Mouse (Mus musculus): ENCODE results near the gene Gm3285.

Gene Gm3285

DNA sequence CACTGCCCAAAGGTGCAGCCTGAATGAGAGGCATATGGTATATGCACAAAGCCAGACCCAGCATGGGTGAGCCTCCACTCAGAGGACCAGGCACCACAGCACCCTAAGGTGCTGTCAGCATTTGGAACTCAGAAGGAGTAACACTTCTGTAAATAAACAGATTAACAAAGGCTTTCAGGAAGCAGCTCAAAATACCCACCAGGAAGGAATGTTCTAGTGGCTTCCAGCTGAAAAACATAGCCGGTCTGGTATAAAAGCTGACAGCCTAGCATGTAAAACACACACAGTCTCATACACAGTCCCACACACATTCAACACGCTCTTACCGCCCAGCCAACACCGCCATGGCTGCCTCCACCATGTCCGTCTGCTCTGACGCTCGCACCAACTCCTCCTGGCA lies at the start of gene Gm3285:
Gm3285 (plus strand) TSS at position 301 of the 400 bp plus-strand sequence.
- DNase-seq (ENCODE audit: low spot score), result no peak

DNA sequence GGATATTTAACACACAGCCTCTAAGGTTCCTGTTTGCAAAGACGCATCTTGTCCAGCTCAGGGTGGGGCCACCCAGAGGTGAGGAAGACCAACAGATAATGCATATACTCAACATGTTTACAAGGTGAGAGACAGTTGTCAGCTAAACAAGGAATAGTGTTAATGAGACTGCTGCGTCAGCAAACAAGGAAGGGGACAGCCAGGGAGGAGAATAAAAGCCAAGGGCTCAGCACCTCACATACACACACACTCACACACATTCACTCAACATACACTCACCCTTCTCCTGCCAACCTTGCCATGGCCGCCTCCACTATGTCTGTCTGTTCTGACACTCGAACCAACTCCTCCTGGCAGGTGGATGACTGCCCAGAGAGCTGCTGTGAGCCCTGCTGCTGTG lies 47.4 kb upstream of the Gm3285 start, which contains the start of gene Gm2696:
Gm2696 (plus strand) TSS at position 301 of the 400 bp plus-strand sequence.
- no peak for DNase-seq (ENCODE audit: low spot score)

GRCm38 (mm10) chr10:77815514-77815913 lies 46.3 kb upstream of the Gm3285 start:
- no peak for DNase-seq (ENCODE audit: low spot score)

DNA sequence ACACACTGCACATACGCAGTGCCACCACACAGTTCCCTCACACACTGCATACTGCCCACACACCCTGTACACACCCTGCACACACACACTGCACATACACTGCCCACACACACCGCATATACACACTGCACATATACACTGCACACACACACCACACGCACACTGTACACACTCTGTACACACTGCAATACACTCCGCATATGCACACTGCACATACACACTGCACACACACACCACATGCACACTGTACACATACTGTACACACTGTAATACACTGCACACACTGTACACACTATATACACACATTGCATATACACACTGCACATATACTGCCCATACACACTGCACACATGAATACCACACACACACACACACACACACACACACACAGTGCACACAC lies 43.3 kb upstream of the Gm3285 start:
- no peak for DNase-seq (ENCODE audit: low spot score)

GRCm38 (mm10) chr10:77819203-77819602 lies 42.6 kb upstream of the Gm3285 start:
- no peak for DNase-seq (ENCODE audit: low spot score)

DNA sequence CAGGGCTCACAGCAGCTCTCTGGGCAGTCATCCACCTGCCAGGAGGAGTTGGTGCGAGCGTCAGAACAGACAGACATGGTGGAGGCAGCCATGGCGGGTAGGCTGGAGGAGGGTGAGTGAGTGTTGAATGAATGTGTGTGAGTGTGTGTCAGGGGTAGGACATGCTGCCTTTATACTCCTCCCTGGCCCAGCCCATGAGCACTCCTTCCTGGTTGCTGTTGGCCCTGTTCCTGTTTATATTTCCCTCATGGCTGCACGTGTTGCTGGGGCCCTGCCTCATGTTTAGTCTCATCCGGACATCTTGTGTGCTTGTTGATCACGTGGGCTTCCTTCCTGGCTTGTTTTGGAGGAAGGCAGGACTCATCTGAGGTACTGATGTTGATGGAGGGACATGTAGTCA lies 34.8 kb upstream of the Gm3285 start, which contains the start of gene Krtap10-4:
Krtap10-4 (minus strand) TSS at position 145 of the 400 bp plus-strand sequence.
- no peak for DNase-seq (ENCODE audit: low spot score)

- DNase-seq (ENCODE audit: low spot score), result no peak
Observed at GRCm38 (mm10) chr10:77835647-77836046, 26.1 kb upstream of the Gm3285 start, which contains the start of gene Krtap10-10. Gene Krtap10-10, plus strand, starts transcription at chr10:77835947.

- DNase-seq (ENCODE audit: low spot score), result no peak
Observed at GRCm38 (mm10) chr10:77839006-77839405, 22.8 kb upstream of the Gm3285 start.

DNA sequence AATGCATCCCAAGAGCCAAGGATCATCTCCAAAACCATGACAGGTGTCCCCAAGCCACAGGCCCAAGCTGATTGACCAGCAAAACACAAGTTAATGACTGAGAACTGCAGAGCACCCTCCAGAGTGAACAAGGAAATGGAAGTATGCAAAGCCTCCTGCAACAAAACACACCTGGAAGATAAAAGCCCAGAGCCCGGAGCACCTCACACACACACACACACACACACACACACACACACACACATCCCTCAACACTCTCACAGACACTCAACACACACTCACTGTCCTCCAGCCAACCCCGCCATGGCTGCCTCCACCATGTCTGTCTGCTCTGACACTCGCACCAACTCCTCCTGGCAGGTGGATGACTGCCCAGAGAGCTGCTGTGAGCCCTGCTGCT lies 15.3 kb upstream of the Gm3285 start, which contains the start of gene Gm36176:
Gm36176 (plus strand) TSS at position 301 of the 400 bp plus-strand sequence.
- DNase-seq (ENCODE audit: low spot score), result no peak

GRCm38 (mm10) chr10:77846961-77847360 lies 14.8 kb upstream of the Gm3285 start:
- no peak for DNase-seq (ENCODE audit: low spot score)

GRCm38 (mm10) chr10:77847538-77847937 lies 14.2 kb upstream of the Gm3285 start:
- DNase-seq (ENCODE audit: low spot score), result no peak

DNA sequence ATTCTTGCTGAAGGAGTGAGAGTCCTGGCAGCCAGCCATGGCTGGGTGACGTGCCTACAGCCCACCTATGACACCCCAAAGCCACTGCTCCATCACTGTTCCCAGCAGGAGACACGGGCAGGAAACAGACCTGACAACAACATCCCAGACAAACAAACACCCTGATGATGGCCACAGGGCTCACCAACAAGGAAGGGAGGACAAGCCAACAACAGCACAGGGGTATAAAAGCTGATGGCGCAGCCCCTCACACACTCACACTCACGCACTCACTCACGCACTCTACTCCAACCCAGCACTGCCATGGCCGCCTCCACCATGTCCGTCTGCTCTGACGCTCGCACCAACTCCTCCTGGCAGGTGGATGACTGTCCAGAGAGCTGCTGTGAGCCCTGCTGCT lies 9.2 kb upstream of the Gm3285 start, which contains the start of gene Gm10318:
Gm10318 (plus strand) TSS at position 301 of the 400 bp plus-strand sequence.
- no peak for DNase-seq (ENCODE audit: low spot score)

DNA sequence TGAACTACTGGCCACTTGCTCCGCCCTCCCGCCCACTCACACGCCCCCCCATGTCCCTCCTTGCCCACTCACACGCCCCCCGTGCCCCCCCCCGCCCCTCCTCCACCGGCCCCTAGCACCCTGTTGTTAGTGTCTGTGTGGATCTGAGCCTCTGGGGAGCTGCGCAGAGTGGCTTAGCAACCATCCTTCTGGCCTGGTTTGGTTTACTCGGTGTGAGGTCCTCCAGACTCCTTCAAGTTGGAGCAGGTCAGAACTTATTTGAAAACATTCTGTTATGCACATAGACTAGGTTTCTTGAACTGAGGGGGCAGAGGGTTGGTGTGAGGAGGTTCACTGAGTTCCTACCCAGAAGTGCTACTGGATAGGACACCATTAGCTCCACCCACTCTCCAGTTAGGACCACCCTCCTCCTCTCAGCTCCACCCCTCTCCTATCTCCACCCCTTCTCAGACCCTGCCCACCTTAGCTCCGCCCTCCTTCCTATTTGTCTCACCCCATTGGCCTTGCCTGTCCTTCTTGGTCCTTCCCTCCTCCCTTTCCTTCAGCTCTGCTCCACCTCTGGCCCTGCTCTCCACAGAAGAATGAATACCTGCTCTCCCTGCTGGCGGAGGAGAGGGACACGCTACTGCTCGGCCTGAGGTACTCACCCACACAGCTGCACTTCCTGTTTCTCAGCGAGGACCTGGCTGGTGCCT lies 2.4 kb downstream of the Gm3285 start:
- no peak for DNase-seq (ENCODE audit: low spot score)

- no peak for DNase-seq (ENCODE audit: low spot score)
Observed at GRCm38 (mm10) chr10:77864762-77865143, 3.0 kb downstream of the Gm3285 start.

GRCm38 (mm10) chr10:77867546-77867945 lies 5.8 kb downstream of the Gm3285 start:
- no peak for DNase-seq (ENCODE audit: low spot score)

GRCm38 (mm10) chr10:77869651-77870050 lies 7.9 kb downstream of the Gm3285 start:
- DNase-seq (ENCODE audit: low spot score), result no peak

DNA sequence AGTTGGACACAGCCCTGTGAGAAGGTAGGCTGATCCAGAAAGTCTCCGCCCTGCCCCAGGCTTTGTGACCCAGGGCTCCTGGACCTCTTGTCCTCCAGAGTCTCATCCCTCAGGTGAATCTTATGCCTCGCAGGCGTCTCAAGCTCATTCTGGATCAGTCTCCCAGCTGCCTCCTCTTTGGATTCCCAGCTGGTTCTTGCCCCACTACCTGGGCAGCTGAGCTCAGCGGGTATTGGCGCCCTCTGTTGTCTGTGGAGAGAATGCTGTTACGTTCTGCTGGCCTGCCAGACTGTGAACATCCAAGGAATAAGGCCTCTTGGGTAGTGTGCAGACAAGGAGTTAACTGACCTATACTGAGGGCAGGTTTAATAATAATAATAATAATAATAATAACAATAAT lies 17.2 kb downstream of the Gm3285 start:
- DNase-seq (ENCODE audit: low spot score), result peak; percentile 28

GRCm38 (mm10) chr10:77880305-77880704 lies 18.5 kb downstream of the Gm3285 start:
- DNase-seq (ENCODE audit: low spot score), result no peak

- no peak for DNase-seq (ENCODE audit: low spot score)
Observed at GRCm38 (mm10) chr10:77882553-77882952, 20.8 kb downstream of the Gm3285 start.

DNA sequence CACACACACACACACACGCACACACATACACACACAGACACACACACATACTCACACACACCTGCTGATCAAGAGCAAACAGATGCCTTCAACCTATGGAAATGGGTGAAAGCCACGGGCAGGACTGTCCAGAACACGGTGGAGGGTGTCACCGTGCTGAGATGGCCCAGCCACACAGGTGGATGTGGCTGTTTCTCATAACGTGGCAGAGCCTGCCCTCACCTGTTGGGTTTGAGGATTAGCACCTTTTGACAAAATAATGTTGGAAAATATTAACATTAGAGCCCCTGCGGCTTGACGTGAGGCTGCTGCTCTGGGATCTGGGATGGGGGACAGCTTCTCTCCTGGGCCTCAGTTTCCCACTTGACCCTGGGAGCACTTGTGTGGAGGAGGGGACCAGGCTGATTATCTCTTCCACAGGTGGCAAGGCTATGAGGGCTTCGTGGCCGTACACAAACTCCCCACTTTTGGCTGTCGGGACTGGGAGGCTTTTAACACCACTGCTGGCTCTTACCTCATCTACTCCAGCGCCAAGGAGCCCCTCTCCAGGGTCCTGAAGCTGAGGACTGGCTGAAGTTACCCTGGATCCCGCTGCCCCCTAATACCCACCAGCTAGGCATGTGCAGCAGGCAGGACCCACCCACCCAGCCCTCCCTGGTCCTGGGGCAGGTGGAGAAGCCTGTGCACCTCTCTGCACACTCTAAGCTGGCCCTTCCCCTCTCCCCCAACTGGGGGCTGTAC lies 24.4 kb downstream of the Gm3285 start:
- no peak for DNase-seq (ENCODE audit: low spot score)

- DNase-seq (ENCODE audit: low spot score), result no peak
Observed at GRCm38 (mm10) chr10:77890987-77891565, 29.3 kb downstream of the Gm3285 start.

DNA sequence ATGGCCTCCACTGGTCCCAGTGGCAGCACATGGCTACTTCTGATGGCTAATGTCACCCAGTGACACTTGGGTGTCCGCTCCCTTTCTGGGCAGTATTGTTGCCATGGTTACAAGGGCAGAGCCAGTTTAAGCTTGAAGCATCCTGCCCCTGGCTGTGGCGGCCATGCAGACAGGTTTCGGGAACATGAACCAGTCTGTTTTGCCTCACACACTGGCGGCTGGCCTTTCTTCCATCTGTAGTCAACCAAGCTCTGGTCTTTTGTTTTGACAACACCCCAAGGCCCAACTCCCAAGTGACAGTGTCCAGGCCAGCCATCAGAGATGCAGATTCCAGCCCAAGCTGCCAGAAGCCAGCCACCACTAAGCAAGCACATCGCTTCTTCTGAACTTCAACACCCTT lies 33.8 kb downstream of the Gm3285 start:
- DNase-seq (ENCODE audit: low spot score), result no peak

DNA sequence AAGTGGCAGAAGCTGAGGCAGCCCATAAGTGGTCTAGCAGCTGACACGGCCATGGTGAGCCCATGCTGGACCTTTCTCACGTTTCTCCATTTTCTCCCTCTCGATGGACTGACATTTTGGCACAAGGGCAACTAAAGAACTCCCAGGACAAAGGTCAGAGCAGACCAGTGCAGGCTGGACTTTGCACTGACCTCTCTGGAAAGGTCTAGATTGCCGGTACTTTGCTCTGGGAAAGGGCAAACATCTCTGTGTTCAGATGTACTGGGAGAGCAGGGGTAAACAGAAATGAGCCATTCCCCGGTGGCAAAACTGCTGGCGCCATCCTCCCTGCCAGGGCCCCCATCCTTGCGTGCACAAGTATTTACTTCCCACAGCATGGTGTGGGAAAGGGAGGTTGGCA lies 38.4 kb downstream of the Gm3285 start:
- no peak for DNase-seq (ENCODE audit: low spot score)

All from layer of hippocampus, adult 11-12 months (tissue).